Mouse (Mus musculus) liver, embryonic 11.5 days (tissue): ENCODE measurements at regions not wholly inside any gene's neighbourhood (a gene's known extent, or its start where the extent isn't known, plus 50 kb on each side); places are given as distances from the start of the nearest gene placed in this dataset.

Source experiments
- ATAC-seq: fragments of 200-750 bp; cut with Nextera tagmentation; replicated peaks from 2 replicates; pipeline ENCODE4 v1.8.0; 2017; ENCODE audit warnings: moderate number of reproducible peaks, mild to moderate bottlenecking, moderate TSS enrichment, moderate library complexity; ENCODE audit not compliant: low FRiP score
- DNase-seq: peaks from one replicate; pipeline ENCODE4 v3.0.0-alpha.2; 2017; ENCODE audit warnings: low spot score
- H3K27ac ChIP-seq: fragments of 300-500 bp; sonication (generic); 2 replicates; pipeline ENCODE4 v1.5.1; 2014; ENCODE audit warnings: mild to moderate bottlenecking, low read depth, low read length, control low read depth
- H3K27me3 ChIP-seq: fragments of 300-500 bp; sonication (generic); replicated peaks from 2 replicates; pipeline ENCODE4 v1.6.1; 2014; ENCODE audit warnings: low read length, mixed read lengths; ENCODE audit not compliant: control insufficient read depth, insufficient read depth
- H3K36me3 ChIP-seq: fragments of 300-500 bp; sonication (generic); 2 replicates; pipeline ENCODE4 v1.6.1; 2014; ENCODE audit warnings: mild to moderate bottlenecking, low read length, moderate library complexity, mixed read lengths; ENCODE audit not compliant: control insufficient read depth, insufficient read depth
- H3K4me1 ChIP-seq: fragments of 300-500 bp; sonication (generic); replicated peaks from 2 replicates; pipeline ENCODE4 v1.6.1; 2014; ENCODE audit warnings: low read length, mixed read lengths; ENCODE audit not compliant: control insufficient read depth, insufficient read depth
- H3K4me2 ChIP-seq: fragments of 300-500 bp; sonication (generic); 2 replicates; pipeline ENCODE4 v1.6.1; 2014; ENCODE audit warnings: mild to moderate bottlenecking, control low read depth, moderate library complexity
- H3K4me3 ChIP-seq: fragments of 300-500 bp; sonication (generic); 2 replicates; pipeline ENCODE4 v1.5.1; 2014; ENCODE audit warnings: low read depth, low read length, control low read depth
- H3K9ac ChIP-seq: fragments of 300-500 bp; sonication (generic); 2 replicates; pipeline ENCODE4 v1.6.1; 2014; ENCODE audit warnings: low read depth, low read length, control low read depth
- H3K9me3 ChIP-seq: fragments of 300-500 bp; sonication (generic); 2 replicates; pipeline ENCODE4 v1.6.1; 2016; ENCODE audit warnings: low read length, inconsistent platforms, mixed read lengths; ENCODE audit not compliant: control insufficient read depth
- WGBS: fragments of 180-500 bp; shearing (Covaris S2); extraction: QIAGEN DNeasy Blood & Tissue Kit; methylation state at CpG from one replicate; pipeline ENCODE4 v1.1.7; 2014; 5-methylcytosine and 5-hydroxymethylcytosine counted together

DNA sequence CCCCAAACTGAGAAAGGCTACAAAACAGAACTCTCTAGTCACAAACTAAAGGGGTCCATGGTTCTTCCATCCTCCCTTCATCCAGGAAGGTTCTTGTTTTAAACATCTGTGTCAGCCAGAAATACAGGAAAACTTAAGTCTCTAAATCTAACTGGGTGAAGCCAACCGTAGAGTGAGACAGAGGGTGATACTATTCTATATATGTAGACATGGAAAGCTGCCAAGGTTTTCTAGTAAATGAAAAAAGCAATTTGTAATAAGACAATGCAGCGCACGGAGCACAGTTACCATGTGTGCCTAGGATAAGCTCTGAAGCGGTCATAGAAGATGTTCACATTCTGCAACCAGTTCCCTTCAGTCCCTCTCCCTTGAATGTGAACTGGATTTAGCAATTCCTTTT, 55.4 kb downstream of the Ppp1r3c start:
- Histone ChIP-seq H3K9me3 (no peaks in the 10 kb centered on the region), H3K4me1 (peaks cover 7% of the 10 kb centered on the region), H3K4me3 (no peak overlapping the region), H3K27ac (no peak overlapping the region), H3K36me3 (no peaks in the 10 kb centered on the region), H3K9ac (no peak overlapping the region), H3K4me2 (no peak overlapping the region), H3K27me3 (no peaks in the 10 kb centered on the region)
- ATAC-seq (no peak), DNase-seq (no peak)
- WGBS, result 83% methylated on average over 4 of the region's 4 CpGs

- no peaks in the 10 kb centered on the region for H3K36me3 ChIP-seq
- DNase-seq, result no peak
- H3K9ac ChIP-seq, result no peak overlapping the region
- WGBS, result 79% methylated on average over 2 of the region's 2 CpGs
- no peak overlapping the region for H3K4me2 ChIP-seq
- no peak for ATAC-seq
- no peak overlapping the region for H3K27ac ChIP-seq
- peaks cover 7% of the 10 kb centered on the region for H3K4me1 ChIP-seq
- H3K27me3 ChIP-seq, result no peaks in the 10 kb centered on the region
- no peaks in the 10 kb centered on the region for H3K9me3 ChIP-seq
- H3K4me3 ChIP-seq, result no peak overlapping the region
Observed at GRCm38 (mm10) chr19:36680322-36680721, 56.1 kb downstream of the Ppp1r3c start.

DNA sequence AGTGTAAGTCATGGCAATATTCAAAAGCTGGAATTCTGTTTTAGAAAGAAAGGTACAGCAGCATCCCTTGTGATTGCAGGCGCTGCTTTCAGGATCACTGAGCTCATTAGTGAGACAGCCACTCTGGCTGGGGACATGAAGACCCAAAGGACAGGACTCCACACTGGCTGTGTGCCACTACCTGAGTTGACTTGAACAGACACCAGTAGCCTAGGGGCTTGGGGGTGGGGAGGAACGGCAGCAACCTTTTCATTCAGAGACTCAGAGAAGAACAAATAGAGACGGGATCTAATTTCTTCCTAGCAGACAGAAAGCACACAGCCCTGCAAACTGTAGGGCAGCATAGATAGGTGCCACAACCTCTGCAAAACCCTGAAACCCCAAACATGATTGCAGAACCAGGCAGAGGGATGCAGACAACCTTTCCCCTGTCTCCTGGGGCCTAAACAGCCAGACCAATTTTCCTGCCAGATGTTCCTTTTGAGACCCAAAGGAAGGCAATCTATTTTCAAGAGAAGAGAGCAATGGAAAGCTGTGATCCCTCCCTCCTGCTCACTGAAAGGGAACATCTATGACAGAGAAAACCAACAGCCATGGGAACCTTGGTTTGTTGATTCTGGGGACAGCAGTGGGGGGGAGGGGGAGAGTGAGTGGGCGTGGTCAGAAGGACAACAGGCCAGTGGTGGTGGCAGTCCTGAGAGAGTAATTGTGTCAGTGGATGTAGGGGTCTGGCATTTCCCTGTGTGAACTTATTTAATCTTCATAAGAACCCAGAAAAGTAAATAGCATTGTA, 57.2 kb downstream of the Ppp1r3c start:
- ATAC-seq, result no peak; the same call in 1 of the 2 replicates
- Histone ChIP-seq H3K4me1 (peaks cover 7% of the 10 kb centered on the region), H3K27me3 (no peaks in the 10 kb centered on the region), H3K9ac (no peak overlapping the region), H3K9me3 (no peaks in the 10 kb centered on the region), H3K4me2 (no peak overlapping the region), H3K4me3 (no peak overlapping the region), H3K27ac (no peak overlapping the region), H3K36me3 (no peaks in the 10 kb centered on the region)
- no peak for DNase-seq
- WGBS, result 59% methylated on average over 4 of the region's 4 CpGs

DNA sequence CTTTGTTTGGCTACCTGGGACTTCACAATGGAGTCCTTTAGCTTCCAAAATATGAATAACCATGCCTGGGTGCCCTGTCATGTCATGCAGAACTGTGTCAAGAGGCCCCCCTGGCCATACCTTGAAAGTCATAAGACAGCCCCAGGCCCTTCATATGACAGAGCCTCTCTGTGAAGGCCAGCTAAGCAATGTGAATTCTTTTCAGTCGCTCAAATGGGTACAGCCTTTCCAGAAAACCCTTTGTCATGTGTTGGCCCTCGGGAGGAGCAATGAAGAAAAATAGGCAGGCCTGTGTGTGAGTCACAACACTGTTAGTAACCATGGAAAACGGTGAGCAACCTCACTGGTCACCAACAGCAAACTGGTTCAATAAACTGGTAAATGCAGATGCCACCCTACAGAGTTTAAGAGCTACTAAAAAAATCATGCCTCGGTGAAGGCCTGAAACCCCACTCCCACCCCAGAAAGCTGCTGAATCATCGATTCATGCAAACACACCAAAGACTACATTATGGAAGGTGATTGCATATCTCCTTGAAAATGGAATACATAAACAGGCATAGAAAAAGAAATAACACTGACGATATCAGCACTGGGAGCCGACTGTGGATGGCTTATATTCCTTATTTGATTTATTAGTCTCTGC, 57.9 kb downstream of the Ppp1r3c start:
- Histone ChIP-seq H3K4me3 (no peak overlapping the region), H3K4me2 (no peak overlapping the region), H3K36me3 (no peaks in the 10 kb centered on the region), H3K9me3 (no peaks in the 10 kb centered on the region), H3K9ac (no peak overlapping the region), H3K27ac (no peak overlapping the region), H3K4me1 (peaks cover 7% of the 10 kb centered on the region), H3K27me3 (no peaks in the 10 kb centered on the region)
- ATAC-seq (no peak), DNase-seq (no peak)
- 77% methylated on average over 7 of the region's 7 CpGs for WGBS

GRCm38 (mm10) chr19:36677101-36678081, 59.1 kb downstream of the Ppp1r3c start:
- Histone ChIP-seq H3K36me3 (no peaks in the 10 kb centered on the region), H3K4me2 (no peak overlapping the region), H3K4me3 (no peak overlapping the region), H3K4me1 (peaks cover 7% of the 10 kb centered on the region), H3K27me3 (no peaks in the 10 kb centered on the region), H3K9me3 (no peaks in the 10 kb centered on the region), H3K27ac (no peak overlapping the region), H3K9ac (no peak overlapping the region)
- WGBS, result 75% methylated on average over 18 of the region's 18 CpGs
- DNase-seq (peak; percentile 23), ATAC-seq (no peak)

DNA sequence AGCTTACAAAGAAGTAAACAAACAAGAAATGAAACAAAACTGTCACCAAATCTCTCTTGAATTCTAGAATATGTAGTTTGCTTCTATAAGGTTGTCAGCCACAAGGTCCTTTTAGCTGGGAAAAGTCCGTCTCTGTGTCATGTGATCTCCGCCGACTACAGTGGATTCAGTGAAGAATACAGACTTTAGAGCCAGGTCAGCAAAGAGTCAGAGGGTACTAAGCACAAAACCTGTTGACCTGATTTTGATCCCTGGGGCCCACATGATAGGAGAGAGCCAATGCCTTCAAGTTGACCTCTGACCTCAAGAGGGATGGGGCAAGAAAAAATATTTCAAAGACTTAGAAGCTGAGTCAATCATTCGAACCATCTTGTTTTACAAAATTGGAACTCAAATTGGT, 61.5 kb downstream of the Ppp1r3c start:
- ATAC-seq, result no peak
- no peak overlapping the region for H3K27ac ChIP-seq
- 81% methylated on average over 4 of the region's 4 CpGs for WGBS
- H3K4me2 ChIP-seq, result no peak overlapping the region
- no peaks in the 10 kb centered on the region for H3K9me3 ChIP-seq
- no peaks in the 10 kb centered on the region for H3K36me3 ChIP-seq
- peak; percentile 17 for DNase-seq
- no peak overlapping the region for H3K4me3 ChIP-seq
- H3K27me3 ChIP-seq, result no peaks in the 10 kb centered on the region
- H3K4me1 ChIP-seq, result peaks cover 7% of the 10 kb centered on the region
- no peak overlapping the region for H3K9ac ChIP-seq

DNA sequence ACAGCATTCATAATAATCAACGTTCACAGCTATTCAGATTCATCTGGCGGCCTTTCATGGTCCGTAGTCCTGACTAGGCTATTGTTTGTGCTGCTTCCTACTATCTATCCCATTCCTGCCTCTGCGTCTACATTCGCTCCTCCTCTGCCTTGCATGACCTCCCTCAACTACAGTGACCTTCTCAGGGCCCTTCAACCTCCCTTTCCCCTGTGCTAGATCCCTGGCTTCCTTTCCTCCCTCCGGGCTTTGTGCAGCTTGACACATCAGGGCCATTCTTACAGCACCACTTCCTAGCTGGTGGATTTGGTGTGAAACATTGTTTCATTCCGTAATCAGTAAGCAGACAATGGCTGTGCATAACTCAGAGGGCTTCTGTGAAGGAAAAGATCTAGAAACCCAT, 65.6 kb downstream of the Ppp1r3c start:
- Histone ChIP-seq H3K4me3 (no peak overlapping the region), H3K9me3 (no peaks in the 10 kb centered on the region), H3K36me3 (no peaks in the 10 kb centered on the region), H3K4me1 (no peaks in the 10 kb centered on the region), H3K27me3 (no peaks in the 10 kb centered on the region), H3K4me2 (no peak overlapping the region), H3K27ac (no peak overlapping the region), H3K9ac (no peak overlapping the region)
- WGBS, result 76% methylated on average over 7 of the region's 7 CpGs
- ATAC-seq (no peak; the same call in 1 of the 2 replicates), DNase-seq (no peak)
